Mouse (Mus musculus): Measurements from ENCODE around the gene Auts2. TPM values are rescaled to one million over a fixed set of nuclear protein-coding genes. Genes with fewer than 3 reads are reported as not detected.
A peak's percentile ranks its signal among the peaks of the same experiment; 100 is the strongest.

Auts2 gene
- polyA plus RNA-seq, 1 experiment from 2014 or later, result 1.8 TPM

DNA sequence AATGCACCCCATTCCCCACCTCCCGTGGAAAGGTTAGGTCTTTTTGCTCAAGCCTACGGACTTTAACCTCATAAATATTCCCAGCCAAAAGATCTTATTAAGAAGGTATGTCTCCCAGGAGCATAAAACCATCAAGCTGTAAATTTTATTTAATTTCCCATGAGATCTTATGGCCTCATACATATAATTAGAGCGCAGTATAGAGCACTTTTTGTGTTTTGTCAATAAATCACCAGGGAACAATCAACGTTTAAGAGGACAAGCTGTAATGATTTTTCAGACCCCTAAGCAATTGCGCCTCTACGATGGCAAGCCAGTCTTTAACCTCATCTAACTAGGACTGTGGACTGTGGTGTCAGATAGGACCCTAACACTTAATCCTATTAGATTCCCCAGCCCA is 820.4 kb downstream of the Auts2 start:
- Histone ChIP-seq H3K27me3 (ENCODE audit: control insufficient read depth, insufficient read depth, low read depth, low read length) (no peaks in the 10 kb centered on the region), H3K4me1 (ENCODE audit: control insufficient read depth, low read depth, low read length) (no peaks in the 10 kb centered on the region), H3K36me3 (ENCODE audit: control insufficient read depth, insufficient read depth) (no peaks in the 10 kb centered on the region), H3K4me2 (ENCODE audit: low read depth, low read length) (no peak overlapping the region), H3K4me3 (ENCODE audit: low read depth, low read length) (no peak overlapping the region), H3K9ac (ENCODE audit: low read depth, low read length) (no peak overlapping the region), H3K9me3 (replicated peaks; ENCODE audit: control insufficient read depth, low read length) (no peaks in the 10 kb centered on the region), H3K27ac (ENCODE audit: low read length) (no peak overlapping the region)
- ATAC-seq (ENCODE audit: low read depth), result no peak
- 68% methylated on average over 6 of the region's 6 CpGs for WGBS (ENCODE audit: insufficient replicate concordance)

- H3K9ac ChIP-seq (ENCODE audit: low read depth, low read length), result no peak overlapping the region
- no peaks in the 10 kb centered on the region for H3K4me1 ChIP-seq (ENCODE audit: control insufficient read depth, low read depth, low read length)
- no peaks in the 10 kb centered on the region for H3K27me3 ChIP-seq (ENCODE audit: control insufficient read depth, insufficient read depth, low read depth, low read length)
- WGBS (ENCODE audit: insufficient replicate concordance), result 43% methylated on average over 4 of the region's 4 CpGs
- no peaks in the 10 kb centered on the region for H3K36me3 ChIP-seq (ENCODE audit: control insufficient read depth, insufficient read depth)
- ATAC-seq (ENCODE audit: low read depth), result peak; percentile 37; the same call in 1 of the 2 replicates
- H3K4me2 ChIP-seq (ENCODE audit: low read depth, low read length), result no peak overlapping the region
- H3K4me3 ChIP-seq (ENCODE audit: low read depth, low read length), result no peak overlapping the region
- H3K9me3 ChIP-seq (replicated peaks; ENCODE audit: control insufficient read depth, low read length), result no peaks in the 10 kb centered on the region
- H3K27ac ChIP-seq (ENCODE audit: low read length), result no peak overlapping the region
These were observed 820.8 kb downstream of the Auts2 start for GRCm38 (mm10) chr5:131722361-131722760.

DNA sequence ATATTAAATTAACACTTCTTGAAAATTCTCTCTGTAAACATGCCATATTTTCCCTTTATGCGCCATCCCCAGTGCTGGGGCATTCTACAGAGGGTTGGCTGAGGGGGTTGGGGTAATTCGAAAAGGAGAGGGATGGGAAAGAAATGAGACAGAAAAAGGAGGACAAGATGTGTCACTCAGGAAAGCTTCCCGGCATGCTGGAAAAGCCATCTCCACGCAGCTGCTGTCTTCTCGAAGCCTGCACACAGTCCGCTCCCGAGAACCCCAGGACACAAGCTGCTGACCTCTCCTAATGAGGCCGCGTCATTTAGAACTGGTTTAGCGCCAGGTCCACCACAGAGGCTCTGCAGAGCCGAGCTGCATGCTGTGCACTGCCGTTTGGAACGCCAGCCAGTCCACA is 825.1 kb downstream of the Auts2 start:
- Histone ChIP-seq H3K27me3 (ENCODE audit: control insufficient read depth, insufficient read depth, low read depth, low read length) (no peaks in the 10 kb centered on the region), H3K27ac (ENCODE audit: low read length) (no peak overlapping the region), H3K36me3 (ENCODE audit: control insufficient read depth, insufficient read depth) (no peaks in the 10 kb centered on the region), H3K9ac (ENCODE audit: low read depth, low read length) (no peak overlapping the region), H3K4me1 (ENCODE audit: control insufficient read depth, low read depth, low read length) (no peaks in the 10 kb centered on the region), H3K4me2 (ENCODE audit: low read depth, low read length) (no peak overlapping the region), H3K4me3 (ENCODE audit: low read depth, low read length) (no peak overlapping the region), H3K9me3 (replicated peaks; ENCODE audit: control insufficient read depth, low read length) (no peaks in the 10 kb centered on the region)
- WGBS (ENCODE audit: insufficient replicate concordance), result 68% methylated on average over 13 of the region's 13 CpGs
- ATAC-seq (ENCODE audit: low read depth), result no peak

DNA sequence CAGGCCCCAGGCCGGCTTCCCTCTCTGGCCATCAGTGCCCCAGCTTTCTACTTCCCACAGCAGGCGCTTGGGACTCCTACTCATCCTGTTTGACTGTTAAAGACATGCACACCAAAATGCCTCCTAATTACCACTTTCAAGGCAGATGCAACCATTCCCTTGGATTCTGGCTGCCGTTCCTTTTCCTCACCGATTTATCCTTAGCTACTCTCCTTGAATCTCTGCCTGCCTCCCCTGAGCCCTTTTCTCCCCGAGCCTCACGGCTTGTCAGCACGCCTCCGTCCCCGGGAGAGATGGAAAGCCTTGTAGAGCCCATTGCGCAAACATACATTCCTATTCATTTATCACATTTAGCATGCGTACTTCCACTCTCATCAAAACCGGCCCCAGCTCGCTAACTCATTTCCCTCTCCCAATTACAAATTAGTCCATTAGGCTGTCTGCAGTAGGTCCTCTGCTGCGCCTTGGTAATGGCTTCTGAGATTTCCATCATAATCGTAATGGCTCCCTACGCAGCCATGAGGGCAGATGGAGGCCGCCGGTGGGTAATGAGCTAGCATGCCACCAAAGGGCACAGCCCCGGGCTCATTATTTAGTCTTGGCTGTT is 825.7 kb downstream of the Auts2 start:
- no peak overlapping the region for H3K27ac ChIP-seq (ENCODE audit: low read length)
- H3K4me2 ChIP-seq (ENCODE audit: low read depth, low read length), result no peak overlapping the region
- no peaks in the 10 kb centered on the region for H3K9me3 ChIP-seq (replicated peaks; ENCODE audit: control insufficient read depth, low read length)
- H3K27me3 ChIP-seq (ENCODE audit: control insufficient read depth, insufficient read depth, low read depth, low read length), result no peaks in the 10 kb centered on the region
- no peaks in the 10 kb centered on the region for H3K4me1 ChIP-seq (ENCODE audit: control insufficient read depth, low read depth, low read length)
- WGBS (ENCODE audit: insufficient replicate concordance), result 79% methylated on average over 19 of the region's 19 CpGs
- no peak for ATAC-seq (ENCODE audit: low read depth)
- no peak overlapping the region for H3K4me3 ChIP-seq (ENCODE audit: low read depth, low read length)
- no peak overlapping the region for H3K9ac ChIP-seq (ENCODE audit: low read depth, low read length)
- no peaks in the 10 kb centered on the region for H3K36me3 ChIP-seq (ENCODE audit: control insufficient read depth, insufficient read depth)

- WGBS (ENCODE audit: insufficient replicate concordance), result 15% methylated on average over 5 of the region's 5 CpGs
These were observed 828.2 kb downstream of the Auts2 start for GRCm38 (mm10) chr5:131714979-131715378.

DNA sequence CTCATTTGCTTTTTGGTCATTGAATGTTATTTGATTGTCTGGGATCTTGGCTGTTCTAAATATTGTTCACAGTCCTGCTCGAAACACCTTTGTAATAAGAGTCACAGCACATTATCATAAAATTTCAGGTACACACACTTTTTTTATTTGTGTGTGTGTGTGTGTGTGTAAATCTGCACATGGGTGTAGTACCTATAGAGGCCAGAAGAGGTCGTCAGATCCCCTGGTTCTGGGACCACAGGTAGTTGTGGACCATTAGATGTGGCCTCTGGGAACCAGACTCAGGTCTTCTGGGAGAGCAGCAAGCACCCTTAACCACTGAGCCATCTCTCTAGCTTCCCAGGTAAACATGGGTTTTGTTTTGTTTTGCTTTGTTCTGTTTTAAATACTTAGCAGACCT is 830.7 kb downstream of the Auts2 start:
- H3K9ac ChIP-seq (ENCODE audit: low read depth, low read length), result no peak overlapping the region
- WGBS (ENCODE audit: insufficient replicate concordance), result 36% methylated on average over 2 of the region's 2 CpGs
- no peaks in the 10 kb centered on the region for H3K9me3 ChIP-seq (replicated peaks; ENCODE audit: control insufficient read depth, low read length)
- no peak overlapping the region for H3K4me3 ChIP-seq (ENCODE audit: low read depth, low read length)
- H3K27me3 ChIP-seq (ENCODE audit: control insufficient read depth, insufficient read depth, low read depth, low read length), result no peaks in the 10 kb centered on the region
- ATAC-seq (ENCODE audit: low read depth), result no peak
- no peaks in the 10 kb centered on the region for H3K4me1 ChIP-seq (ENCODE audit: control insufficient read depth, low read depth, low read length)
- no peak overlapping the region for H3K27ac ChIP-seq (ENCODE audit: low read length)
- H3K4me2 ChIP-seq (ENCODE audit: low read depth, low read length), result no peak overlapping the region
- no peaks in the 10 kb centered on the region for H3K36me3 ChIP-seq (ENCODE audit: control insufficient read depth, insufficient read depth)

More at GRCm38 (mm10) chr5:131714979-131715378, 828.2 kb downstream of the Auts2 start:
- Histone ChIP-seq H3K27me3 (ENCODE audit: control insufficient read depth, insufficient read depth, low read depth, low read length) (no peaks in the 10 kb centered on the region), H3K9me3 (replicated peaks; ENCODE audit: control insufficient read depth, low read length) (no peaks in the 10 kb centered on the region), H3K9ac (ENCODE audit: low read depth, low read length) (no peak overlapping the region), H3K36me3 (ENCODE audit: control insufficient read depth, insufficient read depth) (no peaks in the 10 kb centered on the region), H3K4me3 (ENCODE audit: low read depth, low read length) (no peak overlapping the region), H3K27ac (ENCODE audit: low read length) (no peak overlapping the region), H3K4me1 (ENCODE audit: control insufficient read depth, low read depth, low read length) (no peaks in the 10 kb centered on the region), H3K4me2 (ENCODE audit: low read depth, low read length) (no peak overlapping the region)
- ATAC-seq (ENCODE audit: low read depth), result no peak

DNA sequence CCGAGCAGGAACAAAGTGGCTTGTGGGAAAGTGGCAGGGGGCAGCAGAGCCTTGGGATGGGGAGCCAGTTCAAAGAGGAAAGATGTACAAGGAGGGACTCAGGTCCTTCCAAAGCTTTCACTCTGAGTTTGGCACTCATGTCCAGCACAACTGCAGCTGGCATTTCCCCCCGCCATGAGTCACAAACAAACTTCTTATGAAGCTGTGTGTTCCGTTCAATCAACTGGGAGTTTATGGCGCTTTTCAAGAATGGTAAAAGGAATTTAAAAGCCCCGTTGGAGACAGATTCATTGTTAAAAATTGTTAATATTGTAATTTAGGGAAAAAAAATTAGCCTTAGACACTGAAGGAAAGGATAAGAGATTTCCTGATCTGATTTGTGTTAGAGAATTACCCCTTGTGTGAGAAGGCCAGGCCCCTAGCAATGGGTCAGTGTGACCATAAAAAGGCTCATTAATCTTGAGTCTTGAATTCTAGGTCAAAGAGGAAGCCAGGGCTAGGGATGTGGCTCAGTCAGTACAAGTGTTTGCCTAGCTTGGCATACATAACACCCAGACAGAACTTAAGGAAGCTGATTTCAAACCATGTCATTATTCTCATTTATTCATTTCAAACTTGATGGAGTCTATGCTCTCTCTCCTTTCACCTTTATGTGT is 831.5 kb downstream of the Auts2 start:
- no peaks in the 10 kb centered on the region for H3K4me1 ChIP-seq (ENCODE audit: control insufficient read depth, low read depth, low read length)
- no peaks in the 10 kb centered on the region for H3K9me3 ChIP-seq (replicated peaks; ENCODE audit: control insufficient read depth, low read length)
- no peaks in the 10 kb centered on the region for H3K36me3 ChIP-seq (ENCODE audit: control insufficient read depth, insufficient read depth)
- no peak for ATAC-seq (ENCODE audit: low read depth)
- no peaks in the 10 kb centered on the region for H3K27me3 ChIP-seq (ENCODE audit: control insufficient read depth, insufficient read depth, low read depth, low read length)
- no peak overlapping the region for H3K9ac ChIP-seq (ENCODE audit: low read depth, low read length)
- H3K27ac ChIP-seq (ENCODE audit: low read length), result no peak overlapping the region
- H3K4me2 ChIP-seq (ENCODE audit: low read depth, low read length), result no peak overlapping the region
- no peak overlapping the region for H3K4me3 ChIP-seq (ENCODE audit: low read depth, low read length)
- 62% methylated on average over 5 of the region's 5 CpGs for WGBS (ENCODE audit: insufficient replicate concordance)

GRCm38 (mm10) chr5:131710735-131711473 is 832.2 kb downstream of the Auts2 start:
- no peak overlapping the region for H3K27ac ChIP-seq (ENCODE audit: low read length)
- no peak for ATAC-seq (ENCODE audit: low read depth)
- no peak overlapping the region for H3K4me2 ChIP-seq (ENCODE audit: low read depth, low read length)
- no peaks in the 10 kb centered on the region for H3K36me3 ChIP-seq (ENCODE audit: control insufficient read depth, insufficient read depth)
- no peaks in the 10 kb centered on the region for H3K4me1 ChIP-seq (ENCODE audit: control insufficient read depth, low read depth, low read length)
- no peaks in the 10 kb centered on the region for H3K27me3 ChIP-seq (ENCODE audit: control insufficient read depth, insufficient read depth, low read depth, low read length)
- H3K9ac ChIP-seq (ENCODE audit: low read depth, low read length), result no peak overlapping the region
- 59% methylated on average over 8 of the region's 8 CpGs for WGBS (ENCODE audit: insufficient replicate concordance)
- no peaks in the 10 kb centered on the region for H3K9me3 ChIP-seq (replicated peaks; ENCODE audit: control insufficient read depth, low read length)
- H3K4me3 ChIP-seq (ENCODE audit: low read depth, low read length), result no peak overlapping the region

GRCm38 (mm10) chr5:131707471-131707870 is 835.7 kb downstream of the Auts2 start:
- WGBS (ENCODE audit: insufficient replicate concordance), result 71% methylated on average over 7 of the region's 7 CpGs
- Histone ChIP-seq H3K9me3 (replicated peaks; ENCODE audit: control insufficient read depth, low read length) (no peaks in the 10 kb centered on the region), H3K4me3 (ENCODE audit: low read depth, low read length) (no peak overlapping the region), H3K27me3 (ENCODE audit: control insufficient read depth, insufficient read depth, low read depth, low read length) (no peaks in the 10 kb centered on the region), H3K4me1 (ENCODE audit: control insufficient read depth, low read depth, low read length) (no peaks in the 10 kb centered on the region), H3K4me2 (ENCODE audit: low read depth, low read length) (no peak overlapping the region), H3K9ac (ENCODE audit: low read depth, low read length) (no peak overlapping the region), H3K27ac (ENCODE audit: low read length) (no peak overlapping the region), H3K36me3 (ENCODE audit: control insufficient read depth, insufficient read depth) (no peaks in the 10 kb centered on the region)
- ATAC-seq (ENCODE audit: low read depth), result no peak
